Mouse (Mus musculus) right cerebral cortex, postnatal 14 days (tissue): ENCODE data around the gene Ppara.

Source experiments
- DNase-seq: peaks from one replicate; pipeline ENCODE4 v3.0.0; 2022

The Ppara gene

GRCm38 (mm10) chr15:85810462-85810805 is 75.7 kb downstream of the Ppara start:
- DNase-seq, result no peak

DNA sequence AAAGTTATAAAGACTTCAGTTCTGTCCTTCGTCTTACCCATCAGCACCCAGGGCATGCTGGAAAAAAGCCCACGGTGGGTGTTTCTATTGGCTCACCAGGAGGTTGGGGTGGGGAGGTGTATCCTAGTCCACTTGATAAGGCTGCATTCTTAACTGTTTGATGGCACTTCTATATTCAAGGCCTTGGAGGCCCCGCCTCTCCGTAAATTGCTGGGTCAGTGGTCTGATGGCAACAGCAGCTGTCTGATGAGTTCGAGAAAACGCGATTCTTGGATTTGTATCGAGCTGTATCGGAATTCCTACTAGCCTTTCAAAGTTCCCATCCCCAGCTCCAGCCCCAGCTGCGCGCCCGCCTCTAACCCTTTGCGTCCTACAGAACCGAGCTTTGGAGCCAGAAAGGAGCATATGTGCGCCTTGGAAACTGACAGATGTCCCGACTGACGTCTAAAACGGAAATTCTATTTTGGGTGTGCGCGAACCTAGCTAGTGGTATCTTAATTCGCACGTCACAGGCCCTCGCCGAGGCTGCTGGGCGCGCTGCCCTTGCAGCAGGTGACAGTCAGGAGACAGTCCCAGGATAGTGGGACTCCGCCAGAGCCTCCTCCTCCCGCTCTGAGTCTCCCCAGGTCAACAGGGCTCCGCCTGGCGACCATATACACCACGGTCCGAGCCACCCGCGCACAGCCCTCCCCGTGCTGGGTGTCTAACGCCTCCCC is 76.2 kb downstream of the Ppara start:
- DNase-seq, result peak; percentile 63

DNA sequence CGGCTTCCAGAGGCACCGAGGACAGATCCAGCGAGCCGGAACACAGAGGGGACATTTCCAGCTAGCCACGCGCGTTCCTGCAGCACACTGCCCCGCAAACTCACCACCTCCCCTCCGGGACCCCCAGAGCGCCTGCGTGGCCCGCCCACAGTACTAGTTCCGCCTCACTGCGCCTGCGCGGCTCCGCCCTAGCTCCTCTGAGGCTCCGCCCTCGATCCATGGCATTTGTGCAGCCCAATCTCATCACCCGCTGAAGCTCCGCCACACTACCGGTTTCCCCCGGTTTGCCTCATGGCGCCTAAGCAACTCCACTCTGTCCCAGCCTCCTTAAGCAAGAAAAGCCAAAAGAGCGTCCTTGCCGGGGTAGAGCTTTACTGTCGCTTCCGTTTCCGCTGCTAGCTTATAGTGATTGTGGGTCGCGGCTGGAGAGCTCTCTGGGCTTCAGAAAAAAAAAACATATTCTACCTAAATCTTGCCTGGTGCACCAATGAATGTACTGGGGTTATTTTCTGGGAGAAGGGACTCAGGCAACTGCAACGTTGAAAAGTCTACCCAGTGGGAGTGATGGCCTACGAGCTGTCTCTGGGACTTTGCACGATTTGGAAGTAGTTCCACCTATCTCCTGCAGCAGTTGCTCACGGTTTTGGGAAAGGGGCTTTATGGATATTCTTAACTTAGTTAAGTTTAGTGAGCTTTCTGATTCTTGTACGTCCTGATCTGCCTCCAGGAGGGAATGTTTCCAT is 76.9 kb downstream of the Ppara start, which contains the start of gene Cdpf1:
TSS of gene Cdpf1 (minus strand) at position 163 of the 743 bp plus-strand sequence.
- DNase-seq, result peak; percentile 100

- DNase-seq, result no peak
These were observed 78.6 kb downstream of the Ppara start for GRCm38 (mm10) chr15:85813428-85813827.

- DNase-seq, result peak; percentile 33
These were observed 86.6 kb downstream of the Ppara start, which contains the start of gene Pkdrej for GRCm38 (mm10) chr15:85821203-85822010. TSS of gene Pkdrej (minus strand) at chr15:85821734.

GRCm38 (mm10) chr15:85822011-85822359 is 87.2 kb downstream of the Ppara start:
- DNase-seq, result no peak

- DNase-seq, result no peak
These were observed 91.9 kb downstream of the Ppara start for GRCm38 (mm10) chr15:85826676-85827075.

- DNase-seq, result no peak
These were observed 93.3 kb downstream of the Ppara start for GRCm38 (mm10) chr15:85828071-85828470.

GRCm38 (mm10) chr15:85829470-85829869 is 94.7 kb downstream of the Ppara start:
- no peak for DNase-seq

- peak; percentile 75 for DNase-seq
These were observed 97.3 kb downstream of the Ppara start, which contains the start of gene Ttc38 for GRCm38 (mm10) chr15:85831954-85832590. TSS of gene Ttc38 (plus strand) at chr15:85832306.

- DNase-seq, result no peak
These were observed 97.8 kb downstream of the Ppara start for GRCm38 (mm10) chr15:85832599-85832998.

DNA sequence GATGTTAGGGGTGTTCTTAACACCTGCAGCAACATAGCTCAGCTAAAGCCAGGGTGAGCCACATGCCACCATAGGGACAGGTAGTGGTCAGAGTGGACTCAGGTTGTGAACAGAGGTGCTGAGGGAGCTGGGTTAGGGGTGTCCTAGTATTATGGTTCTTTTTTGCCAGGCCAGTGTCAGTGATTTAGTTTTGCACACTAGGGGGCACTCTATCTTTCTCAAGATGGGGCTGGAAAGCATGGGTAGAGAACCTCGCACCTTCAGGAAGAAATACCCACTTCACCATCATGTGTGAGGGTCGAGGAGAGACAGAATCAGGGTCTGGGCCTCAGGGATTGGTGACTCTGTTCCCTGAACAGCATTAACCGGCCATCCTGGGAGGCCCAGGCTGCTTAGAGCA is 100.6 kb downstream of the Ppara start:
- DNase-seq, result no peak

DNA sequence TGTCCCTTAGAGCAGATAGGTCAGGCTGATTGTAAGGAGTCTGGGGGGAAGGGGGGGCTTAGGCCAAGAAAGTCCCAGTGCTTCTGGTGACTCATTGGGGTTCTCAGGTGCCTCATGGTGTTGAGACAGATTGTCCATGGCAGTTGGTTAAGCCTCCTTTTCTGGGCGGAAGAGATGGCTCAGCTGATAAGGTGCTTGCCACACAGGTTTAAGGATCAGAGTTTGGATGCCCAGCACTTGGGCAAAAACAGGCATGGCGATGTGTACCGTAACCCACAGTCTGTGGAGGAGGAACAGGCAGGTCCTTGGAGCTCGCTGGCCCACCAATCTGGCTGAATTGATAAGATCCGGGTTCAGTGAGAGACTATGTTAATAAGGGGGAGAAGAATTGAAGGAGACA is 102.1 kb downstream of the Ppara start:
- no peak for DNase-seq

GRCm38 (mm10) chr15:85840983-85841382 is 106.2 kb downstream of the Ppara start:
- peak; percentile 33 for DNase-seq

- no peak for DNase-seq
These were observed 107.1 kb downstream of the Ppara start for GRCm38 (mm10) chr15:85841796-85842360.

GRCm38 (mm10) chr15:85845071-85845470 is 110.3 kb downstream of the Ppara start:
- no peak for DNase-seq

- no peak for DNase-seq
These were observed 117.0 kb downstream of the Ppara start for GRCm38 (mm10) chr15:85851656-85852392.
